Mouse (Mus musculus): ENCODE results near the gene Tnrc6c.

DNA sequence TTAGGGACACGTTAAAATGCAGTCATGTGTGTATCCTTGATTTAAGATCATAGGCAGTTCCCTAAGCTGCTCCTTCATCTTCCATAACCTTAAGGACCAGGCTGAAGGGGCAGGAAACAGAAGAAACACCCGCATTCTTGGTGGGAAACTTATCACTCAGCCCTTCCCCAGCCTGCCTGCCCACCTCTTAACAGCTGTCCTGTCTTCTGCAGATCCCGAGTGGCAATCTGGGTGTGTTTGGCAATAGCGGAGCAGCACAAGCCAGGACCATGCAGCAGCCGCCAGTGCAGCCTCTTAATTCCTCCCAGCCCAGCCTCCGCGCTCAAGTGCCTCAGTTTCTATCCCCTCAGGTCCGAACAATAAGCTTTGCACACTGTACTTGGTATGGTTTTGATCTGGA is 88.6 kb downstream of the Tnrc6c start:
- no peak for TF ChIP-seq CTCF (IDR thresholded peaks at IDR 0.05; ENCODE audit: extremely low read depth, insufficient read depth, insufficient read length, insufficient replicate concordance)
- no peak for TF ChIP-seq POLR2A (IDR thresholded peaks at IDR 0.05; ENCODE audit: low read depth, low read length)
